Mouse (Mus musculus) small intestine, adult 2 months (tissue): ENCODE data around the gene Prkd2. TPM values are rescaled to one million over a fixed set of nuclear protein-coding genes. Genes with fewer than 3 reads are reported as not detected.

ENCODE experiments used
- H3K27ac ChIP-seq: fragments of 200-500 bp; 2 replicates; pipeline ENCODE4 v1.5.1; 2012; ENCODE audit warnings: low read depth, low read length, control low read depth, inconsistent platforms; ENCODE audit not compliant: insufficient read depth
- H3K27me3 ChIP-seq: fragments of 200-500 bp; 2 replicates; pipeline ENCODE4 v1.6.1; 2012; ENCODE audit warnings: mild to moderate bottlenecking, moderate library complexity, low read length, inconsistent platforms; ENCODE audit not compliant: control insufficient read depth, insufficient read depth
- H3K36me3 ChIP-seq: fragments of 200-500 bp; 2 replicates; pipeline ENCODE4 v1.6.1; 2012; ENCODE audit warnings: mild to moderate bottlenecking, low read length, control low read depth, inconsistent platforms; ENCODE audit not compliant: control insufficient read depth, insufficient read depth
- H3K4me1 ChIP-seq: fragments of 200-500 bp; 2 replicates; pipeline ENCODE4 v1.6.1; 2012; ENCODE audit warnings: low read length, inconsistent platforms, mixed read lengths; ENCODE audit not compliant: control insufficient read depth, insufficient read depth, insufficient read length
- H3K4me3 ChIP-seq: fragments of 200-500 bp; 2 replicates; pipeline ENCODE4 v1.5.1; 2012; ENCODE audit warnings: low read depth, mild to moderate bottlenecking, control low read depth, inconsistent platforms, low read length, moderate library complexity
- CTCF ChIP-seq: fragments of 200-500 bp; IDR thresholded peaks from 2 replicates; pipeline ENCODE4 v1.5.1; 2012; ENCODE audit warnings: low read depth, mild to moderate bottlenecking, control low read depth, inconsistent platforms, low read length, moderate library complexity, mixed read lengths; ENCODE audit not compliant: insufficient replicate concordance, insufficient read length; ENCODE audit errors: extremely low read depth
- POLR2A ChIP-seq: fragments of 200-500 bp; IDR thresholded peaks from 2 replicates; pipeline ENCODE4 v1.6.1; 2012; ENCODE audit warnings: low read depth, mild to moderate bottlenecking, control low read depth, inconsistent platforms, low read length, moderate library complexity
- WGBS: fragments of 180-500 bp; shearing (Covaris S2); methylation state at CpG from one replicate; pipeline ENCODE4 v1.1.7; 2018; 5-methylcytosine and 5-hydroxymethylcytosine counted together
- polyA plus RNA-seq: library from polyadenylated mRNA; depleted of rRNA; stranded (reverse); fragments of >200 nt; gene quantifications from 2 replicates; pipeline ENCODE4 v1.2.3, GENCODE M21; 2012

Prkd2 gene
- polyA plus RNA-seq, 1 experiment = 44.0 TPM

DNA sequence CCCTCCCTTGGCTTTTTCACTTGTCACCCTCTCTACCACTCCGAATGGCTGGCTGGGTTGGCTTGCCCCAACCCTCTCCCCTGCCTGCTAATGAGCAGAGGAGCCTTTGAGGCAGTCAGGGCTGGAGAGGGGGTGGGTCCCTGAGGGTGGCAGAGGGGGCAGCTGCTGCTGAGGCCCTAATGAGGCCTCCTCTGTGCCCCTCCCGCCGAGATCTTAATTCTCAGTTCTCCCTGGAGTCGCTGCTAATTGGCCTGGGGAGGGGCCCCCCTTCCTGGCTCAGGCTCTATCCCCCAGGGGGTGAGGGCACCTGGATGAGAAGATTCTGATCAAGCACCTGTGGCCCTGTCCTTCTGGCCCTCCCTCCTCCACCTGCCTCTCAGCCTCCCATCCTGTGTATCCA, 51.6 kb downstream of the Prkd2 start:
- TF ChIP-seq CTCF (no peak), POLR2A (no peak)

DNA sequence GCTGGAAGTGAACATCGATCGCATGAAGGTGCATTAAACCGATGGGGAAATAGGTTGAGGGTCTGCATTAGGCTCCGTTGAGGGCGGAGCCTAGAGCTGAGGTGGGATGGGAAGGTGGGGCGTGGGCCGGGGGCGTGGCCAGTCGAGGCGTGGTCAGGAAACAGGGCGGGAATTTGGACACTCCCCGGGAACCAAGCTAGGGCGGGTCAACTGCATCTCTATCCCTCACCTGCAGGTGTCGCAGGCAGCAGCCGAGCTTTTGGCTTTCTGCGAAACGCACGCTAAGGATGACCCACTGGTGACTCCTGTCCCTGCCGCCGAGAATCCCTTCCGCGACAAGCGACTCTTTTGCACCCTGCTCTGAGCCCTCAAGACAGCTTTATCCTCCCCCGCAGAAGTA, 52.3 kb downstream of the Prkd2 start:
- H3K27me3 ChIP-seq = peaks cover 9% of the 10 kb centered on the region
- H3K4me3 ChIP-seq = peak overlapping the region; percentile 14; the same call in 1 of the 2 replicates
- no peak overlapping the region for H3K27ac ChIP-seq
- H3K4me1 ChIP-seq = peaks cover 3% of the 10 kb centered on the region; the same call in 1 of the 2 replicates
- WGBS = under 1% methylated on average over 24 of the region's 24 CpGs
- TF ChIP-seq POLR2A = no peak
- peak; percentile 79 for TF ChIP-seq CTCF
- no peaks in the 10 kb centered on the region for H3K36me3 ChIP-seq

More for the DNA sequence above, 51.6 kb downstream of the Prkd2 start:
- peaks cover 9% of the 10 kb centered on the region for H3K27me3 ChIP-seq
- no peak overlapping the region for H3K4me3 ChIP-seq
- H3K4me1 ChIP-seq = peaks cover 3% of the 10 kb centered on the region; the same call in 1 of the 2 replicates
- no peak overlapping the region for H3K27ac ChIP-seq
- no peaks in the 10 kb centered on the region for H3K36me3 ChIP-seq
- WGBS = 19% methylated on average over 4 of the region's 4 CpGs

DNA sequence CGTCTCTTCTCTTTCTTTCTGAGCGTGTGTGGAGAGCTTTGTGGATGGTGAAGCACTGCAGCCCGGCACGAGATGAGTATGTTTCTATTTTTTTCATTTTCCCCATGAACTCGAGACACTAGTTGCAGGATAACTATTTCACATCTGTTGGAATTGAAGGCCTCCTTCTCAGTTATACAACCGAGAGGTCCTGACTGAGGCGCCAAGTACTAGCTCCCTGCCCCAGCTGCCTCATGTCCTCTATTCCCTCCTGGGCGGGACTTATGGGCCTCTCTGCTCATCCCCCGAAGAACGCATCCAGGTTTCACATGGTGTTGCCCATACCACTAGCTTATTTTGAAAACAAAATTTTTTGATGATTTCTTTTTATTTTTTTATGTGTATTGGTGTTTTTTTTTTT, 52.8 kb downstream of the Prkd2 start:
- H3K27ac ChIP-seq = no peak overlapping the region
- H3K4me3 ChIP-seq = no peak overlapping the region
- TF ChIP-seq CTCF (no peak), POLR2A (no peak)
- H3K4me1 ChIP-seq = peaks cover 3% of the 10 kb centered on the region; the same call in 1 of the 2 replicates
- 32% methylated on average over 10 of the region's 10 CpGs for WGBS
- H3K27me3 ChIP-seq = peaks cover 9% of the 10 kb centered on the region
- no peaks in the 10 kb centered on the region for H3K36me3 ChIP-seq

DNA sequence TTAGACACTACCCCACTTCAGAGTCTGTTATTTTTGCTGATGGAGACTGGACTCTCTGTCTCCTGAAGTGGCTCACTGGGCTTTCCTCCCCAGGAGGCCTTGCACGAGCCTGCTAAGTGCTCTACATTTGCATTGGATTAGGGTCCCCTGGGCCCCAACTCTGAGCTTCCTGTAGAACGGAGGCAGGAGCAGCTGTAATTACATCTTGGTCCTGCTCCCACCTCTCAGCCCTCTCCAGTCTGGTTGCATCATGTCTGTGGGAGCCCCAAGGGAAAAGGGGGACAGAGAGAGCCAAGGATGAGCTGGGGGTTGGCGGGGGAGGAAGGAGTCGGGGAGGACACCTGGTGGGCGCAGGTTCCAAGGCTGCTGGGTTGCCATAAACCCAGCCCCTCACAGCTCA, 57.8 kb downstream of the Prkd2 start:
- H3K36me3 ChIP-seq = no peaks in the 10 kb centered on the region
- H3K27ac ChIP-seq = no peak overlapping the region
- no peaks in the 10 kb centered on the region for H3K4me1 ChIP-seq
- no peaks in the 10 kb centered on the region for H3K27me3 ChIP-seq
- TF ChIP-seq CTCF (no peak), POLR2A (no peak)
- no peak overlapping the region for H3K4me3 ChIP-seq
- 46% methylated on average over 5 of the region's 5 CpGs for whole genome bisulfite sequencing

DNA sequence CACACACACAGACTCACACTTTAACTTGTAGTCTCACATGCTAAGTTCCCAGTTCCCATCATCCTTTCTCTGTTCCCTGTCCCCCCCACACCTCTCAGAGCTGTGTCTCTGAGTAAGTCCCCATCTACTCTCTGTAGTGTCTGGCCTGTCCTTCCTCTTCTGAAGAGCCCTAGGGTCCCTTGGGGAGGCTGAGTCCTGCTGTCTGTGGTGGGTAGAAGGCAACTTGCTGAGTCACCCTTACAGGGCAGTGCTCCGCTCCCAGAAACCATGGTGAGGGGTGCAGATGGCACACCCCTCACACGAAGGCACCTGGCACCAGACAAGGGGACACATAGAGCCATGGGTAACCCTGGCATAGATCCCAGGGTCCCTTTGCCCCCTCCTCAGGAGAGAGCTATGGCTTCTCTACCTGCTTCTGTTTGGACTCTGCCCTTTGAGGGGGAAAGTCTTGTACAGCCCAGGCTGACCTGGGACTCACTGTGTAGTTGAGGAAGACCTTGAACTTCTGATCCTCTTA, 60.8 kb downstream of the Prkd2 start:
- Histone ChIP-seq H3K4me1 (no peaks in the 10 kb centered on the region), H3K4me3 (no peak overlapping the region), H3K27me3 (no peaks in the 10 kb centered on the region), H3K27ac (no peak overlapping the region), H3K36me3 (no peaks in the 10 kb centered on the region)
- WGBS = 74% methylated on average over 2 of the region's 2 CpGs
- TF ChIP-seq CTCF = no peak
- TF ChIP-seq POLR2A = no peak

DNA sequence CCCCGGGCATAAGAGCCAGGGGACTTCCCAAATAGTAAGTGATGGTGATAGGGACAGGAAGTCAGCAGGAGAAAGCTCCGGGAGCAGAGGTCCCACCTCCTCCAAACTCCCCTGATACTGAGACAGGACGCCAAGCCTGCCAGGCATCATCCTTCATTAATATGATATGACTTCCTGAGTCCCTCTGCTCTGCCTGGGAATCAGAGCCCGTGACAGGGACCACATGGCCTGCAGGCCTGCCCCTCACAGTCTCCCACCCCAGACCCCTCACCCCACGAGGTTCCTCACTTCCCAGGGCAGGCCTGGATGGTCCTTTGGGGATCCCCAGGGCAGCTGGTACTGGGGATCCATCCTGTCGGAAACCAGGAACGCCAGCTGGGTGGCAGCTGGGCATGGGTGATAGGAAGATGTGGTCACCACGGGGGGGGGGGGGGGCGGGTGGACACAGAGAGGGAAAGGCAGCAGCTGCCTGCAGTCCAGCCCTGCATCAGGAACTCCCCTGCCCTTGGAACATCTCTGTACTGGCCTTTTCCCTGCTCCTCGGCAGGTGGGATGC, 61.5 kb downstream of the Prkd2 start:
- TF ChIP-seq POLR2A (no peak), CTCF (no peak)
- Histone ChIP-seq H3K4me1 (no peaks in the 10 kb centered on the region; the same call in 1 of the 2 replicates), H3K27ac (no peak overlapping the region), H3K4me3 (no peak overlapping the region), H3K36me3 (no peaks in the 10 kb centered on the region), H3K27me3 (no peaks in the 10 kb centered on the region)
- WGBS = 67% methylated on average over 9 of the region's 10 CpGs

DNA sequence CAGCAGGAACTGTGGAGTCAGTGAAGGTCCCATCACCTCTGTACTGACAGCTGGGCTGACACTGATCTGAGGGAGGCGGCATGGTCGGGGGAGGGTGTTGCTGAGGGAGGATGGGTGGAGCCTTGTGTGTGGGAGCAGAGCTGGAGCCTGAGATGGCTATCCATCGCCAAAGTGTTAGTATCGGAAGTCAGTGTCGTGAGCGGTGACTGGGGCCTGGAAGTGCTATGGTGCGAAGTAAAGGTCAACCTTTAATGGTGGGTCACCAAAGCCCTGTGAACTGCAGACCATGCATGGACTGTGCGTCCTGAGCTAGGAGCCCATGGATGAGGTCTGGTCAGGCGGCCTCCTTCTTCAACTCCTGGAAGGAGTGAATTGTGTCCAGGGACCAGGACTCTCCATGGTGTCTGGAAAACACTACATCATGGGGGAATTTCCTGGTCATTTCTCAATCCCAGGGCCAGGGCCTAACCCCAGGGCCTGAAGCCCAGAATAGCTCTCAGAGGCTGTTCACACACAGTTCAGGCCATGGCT, 62.9 kb downstream of the Prkd2 start:
- Histone ChIP-seq H3K27ac (no peak overlapping the region), H3K27me3 (no peaks in the 10 kb centered on the region), H3K4me1 (no peaks in the 10 kb centered on the region; the same call in 1 of the 2 replicates), H3K36me3 (no peaks in the 10 kb centered on the region), H3K4me3 (no peak overlapping the region)
- 66% methylated on average over 9 of the region's 9 CpGs for WGBS
- TF ChIP-seq POLR2A = no peak
- TF ChIP-seq CTCF = no peak
